Mouse (Mus musculus) hindbrain, embryonic 12.5 days (tissue): ENCODE measurements around the gene Agl. TPM values are rescaled to one million over a fixed set of nuclear protein-coding genes. Genes with fewer than 3 reads are reported as not detected.

Source experiments
- ATAC-seq: fragments of 200-750 bp; cut with Nextera tagmentation; 2 replicates; pipeline ENCODE4 v1.8.0; 2017; ENCODE audit warnings: moderate TSS enrichment; ENCODE audit not compliant: low FRiP score
- H3K27ac ChIP-seq: fragments of 300-500 bp; sonication (generic); 2 replicates; pipeline ENCODE4 v1.5.1; 2016; ENCODE audit warnings: mild to moderate bottlenecking
- H3K27me3 ChIP-seq: fragments of 300-500 bp; sonication (generic); 2 replicates; pipeline ENCODE4 v1.6.1; 2016; ENCODE audit warnings: mild to moderate bottlenecking
- H3K36me3 ChIP-seq: fragments of 300-500 bp; sonication (generic); 2 replicates; pipeline ENCODE4 v1.6.1; 2016; ENCODE audit warnings: mild to moderate bottlenecking
- H3K4me1 ChIP-seq: fragments of 300-500 bp; sonication (generic); 2 replicates; pipeline ENCODE4 v1.6.1; 2016
- H3K4me2 ChIP-seq: fragments of 300-500 bp; sonication (generic); replicated peaks from 2 replicates; pipeline ENCODE4 v1.6.1; 2016; ENCODE audit warnings: mild to moderate bottlenecking
- H3K4me3 ChIP-seq: fragments of 300-500 bp; sonication (generic); 2 replicates; pipeline ENCODE4 v1.5.1; 2016; ENCODE audit warnings: mild to moderate bottlenecking
- H3K9ac ChIP-seq: fragments of 300-500 bp; sonication (generic); 2 replicates; pipeline ENCODE4 v1.6.1; 2016; ENCODE audit warnings: mild to moderate bottlenecking, moderate library complexity
- H3K9me3 ChIP-seq: fragments of 300-500 bp; sonication (generic); replicated peaks from 2 replicates; pipeline ENCODE4 v1.6.1; 2016; ENCODE audit warnings: mild to moderate bottlenecking
- WGBS: fragments of 180-500 bp; shearing (Covaris S2); methylation state at CpG from one replicate; pipeline ENCODE4 v1.1.7; 2016; 5-methylcytosine and 5-hydroxymethylcytosine counted together
- polyA plus RNA-seq: library from polyadenylated mRNA; unstranded; fragments of >200 nt; fragmentation: Nextera tagmentation; extraction: Ambion mirVana; gene quantifications from 2 replicates; pipeline ENCODE4 v1.2.1, GENCODE M21; 2016

Agl gene
- polyA plus RNA-seq, 1 experiment from 2014 or later: 18.6 TPM

GRCm38 (mm10) chr3:116701601-116702000, 106.4 kb downstream of the Agl start:
- Histone ChIP-seq H3K4me1 (no peaks in the 10 kb centered on the region), H3K36me3 (no peaks in the 10 kb centered on the region), H3K9ac (no peak overlapping the region), H3K9me3 (no peaks in the 10 kb centered on the region), H3K27ac (no peak overlapping the region), H3K4me3 (no peak overlapping the region), H3K27me3 (no peaks in the 10 kb centered on the region), H3K4me2 (no peak overlapping the region)
- no peak for ATAC-seq
- 93% methylated on average over 4 of the region's 4 CpGs for WGBS

GRCm38 (mm10) chr3:116698786-116699185, 109.2 kb downstream of the Agl start:
- no peak for ATAC-seq
- H3K27ac ChIP-seq: no peak overlapping the region
- H3K4me1 ChIP-seq: no peaks in the 10 kb centered on the region
- H3K9ac ChIP-seq: no peak overlapping the region
- no peaks in the 10 kb centered on the region for H3K36me3 ChIP-seq
- H3K9me3 ChIP-seq: no peaks in the 10 kb centered on the region
- no peak overlapping the region for H3K4me2 ChIP-seq
- WGBS: 80% methylated on average over 2 of the region's 2 CpGs
- H3K4me3 ChIP-seq: no peak overlapping the region
- no peaks in the 10 kb centered on the region for H3K27me3 ChIP-seq

- 93% methylated on average over 2 of the region's 2 CpGs for WGBS
- Histone ChIP-seq H3K9ac (no peak overlapping the region), H3K36me3 (no peaks in the 10 kb centered on the region), H3K4me3 (no peak overlapping the region), H3K27ac (no peak overlapping the region), H3K4me1 (no peaks in the 10 kb centered on the region), H3K27me3 (no peaks in the 10 kb centered on the region), H3K4me2 (no peak overlapping the region), H3K9me3 (no peaks in the 10 kb centered on the region)
- no peak for ATAC-seq
These were observed 112.3 kb downstream of the Agl start for GRCm38 (mm10) chr3:116695666-116695985.

GRCm38 (mm10) chr3:116694955-116695665, 112.9 kb downstream of the Agl start:
- Histone ChIP-seq H3K4me1 (no peaks in the 10 kb centered on the region), H3K36me3 (no peaks in the 10 kb centered on the region), H3K9me3 (no peaks in the 10 kb centered on the region), H3K27me3 (no peaks in the 10 kb centered on the region), H3K4me2 (no peak overlapping the region), H3K9ac (no peak overlapping the region), H3K27ac (no peak overlapping the region), H3K4me3 (no peak overlapping the region)
- 89% methylated on average over 8 of the region's 8 CpGs for WGBS
- no peak for ATAC-seq

- H3K27me3 ChIP-seq: no peaks in the 10 kb centered on the region
- 96% methylated on average over 3 of the region's 3 CpGs for WGBS
- H3K36me3 ChIP-seq: no peaks in the 10 kb centered on the region
- H3K9ac ChIP-seq: no peak overlapping the region
- H3K27ac ChIP-seq: no peak overlapping the region
- no peak for ATAC-seq
- H3K9me3 ChIP-seq: no peaks in the 10 kb centered on the region
- H3K4me2 ChIP-seq: no peak overlapping the region
- H3K4me1 ChIP-seq: no peaks in the 10 kb centered on the region
- H3K4me3 ChIP-seq: no peak overlapping the region
These were observed 113.7 kb downstream of the Agl start for GRCm38 (mm10) chr3:116694312-116694711.

Other genes with a start within 250 kb of the Agl start
- gene Lrrc39, start 245.2 kb downstream of the Agl start, polyA plus RNA-seq: 0.50 and 0.93 TPM in 2 replicates
- gene Sass6, start 213.2 kb downstream of the Agl start, polyA plus RNA-seq: 29.5 and 34.0 TPM in 2 replicates
- 29.5 and 34.5 TPM in 2 replicates for gene Trmt13, start 193.6 kb downstream of the Agl start, polyA plus RNA-seq
- 72.8 and 77.1 TPM in 2 replicates for gene Mfsd14a, start 145.5 kb downstream of the Agl start, polyA plus RNA-seq
- gene Gm43191, start 126.9 kb downstream of the Agl start, polyA plus RNA-seq: not detected in 2 replicates
- 9.3 and 10.7 TPM in 2 replicates for gene Slc35a3, start 95.3 kb downstream of the Agl start, polyA plus RNA-seq
- 6.0 and 10.2 TPM in 2 replicates for gene Frrs1, start 51.3 kb upstream of the Agl start, polyA plus RNA-seq
- gene 4930455H04Rik, start 160.1 kb upstream of the Agl start, polyA plus RNA-seq: not detected in 2 replicates
- gene Palmd, start 160.8 kb upstream of the Agl start, polyA plus RNA-seq: 6.9 and 8.9 TPM in 2 replicates